Mouse (Mus musculus): ENCODE measurements around the gene Cd63.

DNA sequence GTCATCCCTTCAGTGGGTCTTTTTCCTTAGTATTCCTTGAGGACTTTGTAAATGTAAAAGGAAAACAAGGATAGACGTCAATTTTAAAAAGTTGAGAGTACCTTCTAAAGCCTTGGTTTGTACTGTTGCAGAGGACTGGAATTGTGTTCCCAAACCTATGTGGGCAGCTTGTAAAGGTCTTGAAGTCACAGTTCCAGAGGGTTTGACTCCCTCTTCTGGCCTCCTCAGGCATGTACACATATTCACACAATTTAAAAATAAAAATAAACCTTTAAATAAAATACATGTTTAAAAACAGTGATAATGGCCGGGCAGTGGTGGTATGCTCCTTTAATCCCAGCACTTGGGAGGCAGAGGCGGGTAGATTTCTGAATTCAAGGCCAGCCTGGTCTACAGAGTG, 34.7 kb upstream of the Cd63 start:
- TF ChIP-seq POLR2A (IDR thresholded peaks at IDR 0.05; ENCODE audit: insufficient read depth, low read depth, low read length), result no peak
- no peak for TF ChIP-seq CTCF (IDR thresholded peaks at IDR 0.05; ENCODE audit: insufficient read depth, low read depth, low read length)
